Mouse (Mus musculus) lung, adult 10 weeks (tissue): ENCODE measurements around the gene Hacd4. TPM values are rescaled to one million over a fixed set of nuclear protein-coding genes. Genes with fewer than 3 reads are reported as not detected.

ENCODE experiments used
- polyA plus RNA-seq: library from polyadenylated mRNA; stranded (reverse); fragments of 350-450 nt; fragmentation: Illumina TruSeq; extraction: RNeasy Lipid Tissue Mini Kit (QIAGEN cat#74804); gene quantifications from one replicate; pipeline ENCODE4 v1.2.3, GENCODE M21; 2014; ENCODE audit warnings: low read depth, low replicate concordance; ENCODE audit not compliant: insufficient read depth

The Hacd4 gene
- 5.1 TPM for polyA plus RNA-seq

GRCm38 (mm10) chr4:88438326-88438989 is at the start of gene Hacd4:
TSS of gene Hacd4 (minus strand) at chr4:88438928.

Other genes starting within 250 kb of the Hacd4 start
- gene Ifnb1, start 83.8 kb upstream of the Hacd4 start, polyA plus RNA-seq, result not detected
- gene Ifna15, start 119.3 kb upstream of the Hacd4 start, polyA plus RNA-seq, result not detected
- not detected for gene Ifna14, start 132.9 kb upstream of the Hacd4 start, polyA plus RNA-seq
- not detected for gene Ifna9, start 153.5 kb upstream of the Hacd4 start, polyA plus RNA-seq
- not detected for gene Ifna12, start 164.4 kb upstream of the Hacd4 start, polyA plus RNA-seq
- not detected for gene C87499, start 195.5 kb upstream of the Hacd4 start, polyA plus RNA-seq
- gene Ifna13, start 205.5 kb upstream of the Hacd4 start, polyA plus RNA-seq, result not detected
- gene Ifna16, start 238.0 kb upstream of the Hacd4 start, polyA plus RNA-seq, result not detected
- gene Ifna2, start 245.0 kb upstream of the Hacd4 start, polyA plus RNA-seq, result not detected